Mouse (Mus musculus): Measurements from ENCODE around the gene Vmn1r10. TPM values are rescaled to one million over a fixed set of nuclear protein-coding genes. Genes with fewer than 3 reads are reported as not detected.

Vmn1r10 gene
- polyA plus RNA-seq (2012; rRNA removed): not detected in 2 replicates

DNA sequence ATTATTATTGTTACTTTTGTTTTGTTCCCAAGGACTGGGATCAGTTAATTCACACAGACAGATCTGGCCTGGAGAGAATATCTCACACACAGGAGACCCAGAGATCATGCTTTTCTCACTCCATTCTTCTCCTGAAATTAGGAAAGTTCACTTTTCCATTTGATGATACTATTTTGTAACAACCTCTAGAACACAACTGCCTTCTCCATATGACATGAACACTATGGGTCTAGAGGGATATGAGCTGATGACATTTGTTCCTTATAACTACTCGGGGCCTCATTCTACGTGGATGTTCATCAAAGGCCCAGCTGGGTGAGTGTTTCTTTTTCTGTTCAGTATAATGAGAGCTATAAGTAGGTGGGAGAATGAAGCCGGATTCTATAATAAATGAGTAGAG is at the start of gene Vmn1r10:
Vmn1r10 (plus strand) TSS at position 301 of the 400 bp plus-strand sequence.

DNA sequence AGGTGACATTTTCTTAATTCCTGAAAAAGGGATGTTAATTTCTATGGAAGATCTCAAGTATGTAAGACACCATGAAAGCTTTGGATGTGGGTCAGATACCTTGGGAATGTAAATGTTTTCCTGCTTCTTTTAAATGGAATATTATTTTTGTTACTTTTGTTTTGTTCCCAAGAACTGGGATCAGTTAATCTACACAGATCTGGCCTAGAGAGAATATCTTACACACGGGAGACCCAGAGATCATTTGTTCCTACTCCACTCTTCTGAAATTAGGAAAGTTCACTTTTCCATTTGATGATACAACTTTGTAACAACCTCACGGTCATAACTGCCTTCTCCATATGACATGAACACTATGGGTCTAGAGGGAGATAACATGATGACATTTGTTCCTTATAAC is 42.8 kb upstream of the Vmn1r10 start, which contains the start of gene Vmn1r9:
Vmn1r9 (plus strand) TSS at position 301 of the 400 bp plus-strand sequence.

DNA sequence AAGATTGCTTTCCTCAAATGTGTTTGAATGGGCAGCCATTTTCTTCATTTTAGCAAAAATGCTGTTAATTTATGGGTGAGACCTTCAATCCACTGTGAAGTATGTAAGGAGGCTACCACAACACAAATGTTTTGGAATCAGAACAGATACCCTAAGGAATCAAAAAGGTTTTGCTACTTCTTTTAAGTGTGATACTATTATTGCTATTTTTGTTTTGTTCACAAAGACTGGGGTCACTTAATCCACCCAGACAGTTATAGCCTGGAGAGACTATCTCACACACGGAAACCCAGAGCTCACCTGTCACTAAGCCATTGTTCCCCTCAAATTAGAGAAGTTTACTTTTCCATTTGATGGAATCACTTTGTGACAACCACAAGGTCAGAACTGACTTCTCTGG is 23.9 kb downstream of the Vmn1r10 start, which contains the start of gene Vmn1r11:
Vmn1r11 (plus strand) TSS at position 301 of the 400 bp plus-strand sequence.

DNA sequence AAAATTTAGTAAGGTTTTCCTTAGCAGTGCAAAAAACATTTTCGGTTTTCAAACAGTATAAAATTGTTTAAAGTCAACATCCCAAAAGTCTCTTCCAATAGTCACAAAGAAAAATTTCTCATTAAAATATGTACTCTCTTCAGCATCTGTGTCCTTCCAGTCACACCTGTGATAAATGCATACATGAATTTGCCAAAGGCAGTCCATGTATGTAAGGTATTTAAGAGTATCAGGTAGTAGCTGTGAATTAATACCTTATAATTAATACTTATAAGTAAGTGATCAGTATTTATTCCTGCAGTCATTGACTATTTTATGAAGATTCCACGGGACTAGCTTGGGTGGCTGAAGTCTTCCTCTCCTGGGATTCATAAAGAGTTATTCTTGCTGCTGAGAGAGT is 47.4 kb downstream of the Vmn1r10 start, which contains the start of gene Vmn1r12:
Vmn1r12 (plus strand) TSS at position 301 of the 400 bp plus-strand sequence.

Other genes starting within 250 kb of the Vmn1r10 start
- gene Nt5c3, start 185.5 kb upstream of the Vmn1r10 start, polyA plus RNA-seq (2012; rRNA removed): 6.0 and 19.5 TPM in 2 replicates
- not detected in 2 replicates for gene Vmn1r4, start 185.4 kb upstream of the Vmn1r10 start, polyA plus RNA-seq (2012; rRNA removed)
- not detected in 2 replicates for gene Vmn1r5, start 139.2 kb upstream of the Vmn1r10 start, polyA plus RNA-seq (2012; rRNA removed)
- not detected in 2 replicates for gene Vmn1r6, start 112.2 kb upstream of the Vmn1r10 start, polyA plus RNA-seq (2012; rRNA removed)
- gene Vmn1r7, start 84.1 kb upstream of the Vmn1r10 start, polyA plus RNA-seq (2012; rRNA removed): not detected in 2 replicates
- not detected in 2 replicates for gene Vmn1r8, start 77.2 kb upstream of the Vmn1r10 start, polyA plus RNA-seq (2012; rRNA removed)
- gene Vmn1r9, start 42.7 kb upstream of the Vmn1r10 start, polyA plus RNA-seq (2012; rRNA removed): not detected in 2 replicates
- gene Vmn1r11, start 24.0 kb downstream of the Vmn1r10 start, polyA plus RNA-seq (2012; rRNA removed): not detected in 2 replicates
- gene Vmn1r12, start 47.5 kb downstream of the Vmn1r10 start, polyA plus RNA-seq (2012; rRNA removed): not detected in 2 replicates
- gene Vmn1r13, start 93.8 kb downstream of the Vmn1r10 start, polyA plus RNA-seq (2012; rRNA removed): not detected in 2 replicates
- not detected in 2 replicates for gene Vmn1r14, start 122.2 kb downstream of the Vmn1r10 start, polyA plus RNA-seq (2012; rRNA removed)
- gene Vmn1r15, start 148.5 kb downstream of the Vmn1r10 start, polyA plus RNA-seq (2012; rRNA removed): not detected in 2 replicates
- not detected in 2 replicates for gene Vmn1r16, start 220.0 kb downstream of the Vmn1r10 start, polyA plus RNA-seq (2012; rRNA removed)